Mouse (Mus musculus) left cerebral cortex, adult 9 months (tissue): ENCODE data around the gene Stag1.

Experiments
- DNase-seq, 2 experiments: peaks; one replicate each; pipeline ENCODE4 v3.0.0; 2022; ENCODE audit warnings: low spot score in 2 of 2

The Stag1 gene

GRCm38 (mm10) chr9:100605522-100605921 is 7.9 kb downstream of the Stag1 start:
- DNase-seq, result no peak

- DNase-seq, result peak; percentile 36 to 45
These were observed 8.5 kb downstream of the Stag1 start for GRCm38 (mm10) chr9:100605985-100606554.

- DNase-seq, result no peak
These were observed 16.0 kb downstream of the Stag1 start for GRCm38 (mm10) chr9:100613501-100614071.

- no peak for DNase-seq
These were observed 19.3 kb downstream of the Stag1 start for GRCm38 (mm10) chr9:100616947-100617346.

GRCm38 (mm10) chr9:100626258-100626657 is 28.7 kb downstream of the Stag1 start:
- DNase-seq, result no peak

- DNase-seq, result no peak
These were observed 43.2 kb downstream of the Stag1 start for GRCm38 (mm10) chr9:100640754-100641153.

- no peak for DNase-seq
These were observed 43.9 kb downstream of the Stag1 start for GRCm38 (mm10) chr9:100641391-100642085.

- peak; percentile 15 to 27 for DNase-seq
These were observed 44.7 kb downstream of the Stag1 start for GRCm38 (mm10) chr9:100642186-100642839.

GRCm38 (mm10) chr9:100642840-100643697 is 45.5 kb downstream of the Stag1 start:
- peak; percentile 98 to 99 for DNase-seq

- DNase-seq, result peak; percentile 15 to 45
These were observed 46.6 kb downstream of the Stag1 start for GRCm38 (mm10) chr9:100644071-100644771.

- DNase-seq, result no peak
These were observed 47.7 kb downstream of the Stag1 start for GRCm38 (mm10) chr9:100645026-100645940.

- DNase-seq, result no peak
These were observed 48.7 kb downstream of the Stag1 start for GRCm38 (mm10) chr9:100646276-100646675.

GRCm38 (mm10) chr9:100647774-100648323 is 50.3 kb downstream of the Stag1 start:
- DNase-seq, result peak in 1 of 2 experiments; percentile 51

- no peak for DNase-seq
These were observed 56.5 kb downstream of the Stag1 start for GRCm38 (mm10) chr9:100654104-100654503.

GRCm38 (mm10) chr9:100656058-100656457 is 58.5 kb downstream of the Stag1 start:
- no peak for DNase-seq

- DNase-seq, result no peak
These were observed 63.0 kb downstream of the Stag1 start for GRCm38 (mm10) chr9:100660587-100660986.

- DNase-seq, result no peak
These were observed 66.0 kb downstream of the Stag1 start for GRCm38 (mm10) chr9:100663473-100664134.

- DNase-seq, result no peak
These were observed 72.6 kb downstream of the Stag1 start for GRCm38 (mm10) chr9:100670151-100670550.

- DNase-seq, result no peak
These were observed 81.4 kb downstream of the Stag1 start for GRCm38 (mm10) chr9:100679036-100679435.
